Mouse (Mus musculus): Measurements from ENCODE around the gene Izumo1r. TPM values are rescaled to one million over a fixed set of nuclear protein-coding genes. Genes with fewer than 3 reads are reported as not detected.

Izumo1r gene
- 33.7 TPM for total RNA-seq (2023)

DNA sequence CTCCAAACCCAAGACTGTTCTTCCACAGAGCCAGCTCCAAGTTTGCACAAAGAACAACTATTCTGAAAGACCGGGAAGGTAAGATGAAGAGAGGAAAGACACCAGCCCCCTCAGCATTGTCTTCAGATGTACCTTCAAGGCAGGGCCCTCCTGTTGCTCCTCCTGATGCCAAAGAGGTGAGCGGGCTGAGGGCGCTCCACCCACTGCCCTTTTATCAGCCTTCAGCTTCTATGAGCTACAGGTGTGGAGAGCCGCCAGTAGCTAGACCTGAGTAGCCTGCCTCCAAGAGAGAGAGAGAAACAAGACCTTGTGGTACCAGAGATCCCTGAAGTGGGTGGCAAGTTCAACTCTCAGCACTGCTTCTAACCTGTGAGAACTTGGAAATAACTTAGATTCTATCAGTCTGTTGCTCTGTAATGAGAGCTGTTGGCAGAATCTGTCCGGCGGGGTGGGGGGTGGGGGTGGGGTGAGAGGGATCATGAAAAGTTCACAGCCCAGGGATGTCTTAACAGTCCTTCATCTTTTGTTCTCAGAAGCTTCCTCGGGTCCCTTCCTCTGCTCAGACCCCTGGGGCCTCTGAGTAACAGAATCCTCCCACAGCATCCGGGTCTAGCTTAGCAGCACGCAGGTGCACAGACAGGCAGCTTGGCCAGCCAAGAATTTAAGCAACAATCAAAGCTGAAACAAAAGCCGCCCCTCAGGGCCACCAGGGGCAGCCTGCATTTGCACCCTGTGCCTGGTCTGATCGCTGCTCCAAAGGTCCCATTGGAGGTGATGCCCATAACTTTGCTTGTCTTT is at the start of gene Izumo1r:
TSS of gene Izumo1r (minus strand) at position 369 of the 798 bp plus-strand sequence.

DNA sequence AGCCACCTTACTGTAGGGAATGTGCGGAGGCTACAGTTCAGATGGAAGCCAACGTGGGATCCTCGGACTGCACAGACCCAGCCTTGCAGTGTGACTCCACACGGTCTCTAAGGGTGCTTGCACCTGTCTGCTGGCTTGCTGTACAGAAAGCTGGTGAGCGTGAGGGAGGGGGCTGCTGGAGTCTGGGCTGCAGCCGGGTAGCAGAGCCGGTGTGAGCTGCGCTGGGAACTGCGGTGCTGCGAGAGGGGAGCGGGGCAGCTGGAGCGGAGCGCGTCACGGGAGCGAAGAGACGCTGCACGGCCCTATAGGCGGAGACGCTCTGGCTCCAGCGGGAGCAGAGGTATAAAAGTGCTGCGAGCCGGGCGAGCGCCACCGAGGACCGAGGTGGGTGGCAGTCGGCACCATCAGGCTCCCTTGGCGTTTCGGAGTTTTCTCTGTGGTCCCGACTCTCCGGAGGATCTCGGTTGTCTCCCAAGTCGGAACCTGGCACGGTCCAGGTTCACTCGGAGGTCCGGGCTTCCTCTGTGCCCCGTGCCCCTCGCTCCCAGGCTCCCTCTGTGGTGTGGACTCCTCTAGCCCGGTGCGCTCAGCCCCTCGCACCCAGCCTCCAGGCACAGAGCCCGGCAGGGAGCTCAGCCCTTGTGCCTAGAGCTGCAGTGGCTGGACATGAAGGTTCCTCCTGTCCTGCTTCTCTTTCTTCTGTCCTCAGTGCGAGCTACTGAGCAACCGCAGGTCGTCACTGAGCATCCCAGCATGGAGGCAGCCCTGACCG is 43.7 kb downstream of the Izumo1r start, which contains the start of gene Gpr83:
TSS of gene Gpr83 (plus strand) at position 343 of the 772 bp plus-strand sequence.

Other genes starting within 250 kb of the Izumo1r start
- gene Piwil4, start 163.2 kb downstream of the Izumo1r start, total RNA-seq (2023) = not detected
- gene Fut4, start 151.6 kb downstream of the Izumo1r start, total RNA-seq (2023) = 0.18 TPM
- not detected for gene 1700012B09Rik, start 132.9 kb downstream of the Izumo1r start, total RNA-seq (2023)
- gene Mre11a, start 119.3 kb downstream of the Izumo1r start, total RNA-seq (2023) = 41.5 TPM
- 24.3 TPM for gene Ankrd49, start 119.1 kb downstream of the Izumo1r start, total RNA-seq (2023)
- 3.7 TPM for gene Gpr83, start 43.7 kb downstream of the Izumo1r start, total RNA-seq (2023)
- 64.3 TPM for gene Panx1, start 141.5 kb upstream of the Izumo1r start, total RNA-seq (2023)
- gene Hephl1, start 208.2 kb upstream of the Izumo1r start, total RNA-seq (2023) = not detected

Data from CD4-positive naive resting alpha-beta T cell, adult 57 days (primary cell).